Mouse (Mus musculus) heart, postnatal 36 days (tissue): ENCODE measurements around the gene Defb39. TPM values are rescaled to one million over a fixed set of nuclear protein-coding genes. Genes with fewer than 3 reads are reported as not detected.

ENCODE experiments used
- DNase-seq, 2 experiments: peaks; one replicate each; pipeline ENCODE4 v3.0.0; 2021 to 2022
- intact Hi-C: fragments of 180-260 bp; cut with DNase I; formaldehyde crosslinking; loops from one replicate; pipeline ENCODE4 v1.15.1; 2025
- total RNA-seq, 2 experiments: library from RNA; stranded (reverse); gene quantifications; 2 replicates each; pipeline ENCODE4 v1.2.3; 2021

The Defb39 gene
- not detected for total RNA-seq

DNA sequence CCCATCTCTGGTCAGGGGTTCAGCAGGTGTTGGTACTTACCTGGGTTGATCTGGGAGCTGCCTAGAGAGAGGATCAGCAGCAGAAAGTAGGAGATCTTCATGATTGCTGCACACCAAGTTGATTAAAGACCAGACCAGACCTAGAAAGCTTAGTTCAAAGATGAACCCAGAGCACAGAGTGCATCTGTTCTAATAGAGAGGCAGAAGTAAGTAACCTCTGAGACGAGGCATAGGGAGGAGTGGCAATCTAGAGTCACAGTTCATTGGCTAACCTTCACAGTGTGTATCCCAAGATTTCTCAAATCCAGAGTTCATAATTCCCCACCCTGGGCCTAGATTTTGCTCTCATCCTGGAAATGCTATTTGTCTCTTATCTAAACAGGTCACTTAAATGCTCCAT is at the start of gene Defb39:
Gene Defb39, minus strand, starts transcription at position 101 of the 400 bp plus-strand sequence.
- intact Hi-C loops, result no loop called here

DNA sequence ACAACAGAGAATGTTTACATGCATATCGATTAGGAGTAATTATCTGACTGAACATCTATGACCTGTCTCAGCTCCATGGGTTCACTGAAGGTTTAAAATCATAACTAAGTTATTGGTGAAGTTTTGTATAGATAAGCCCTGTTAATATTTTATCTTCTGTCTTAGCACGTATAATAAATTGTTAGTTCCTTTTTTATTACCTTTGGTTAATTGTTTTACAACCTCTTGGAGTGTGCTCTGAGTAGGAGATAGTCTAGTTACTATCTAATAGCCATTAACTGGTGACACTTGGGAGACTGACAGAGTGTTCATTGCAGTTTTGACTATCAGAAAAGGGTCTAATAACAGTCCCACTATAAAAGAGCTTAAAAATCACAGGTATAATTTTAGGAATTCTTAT is 1.4 kb upstream of the Defb39 start:
- intact Hi-C loops, result no loop called here
- no peak for DNase-seq

More for the DNA sequence above, at the start of gene Defb39:
- no peak for DNase-seq

DNA sequence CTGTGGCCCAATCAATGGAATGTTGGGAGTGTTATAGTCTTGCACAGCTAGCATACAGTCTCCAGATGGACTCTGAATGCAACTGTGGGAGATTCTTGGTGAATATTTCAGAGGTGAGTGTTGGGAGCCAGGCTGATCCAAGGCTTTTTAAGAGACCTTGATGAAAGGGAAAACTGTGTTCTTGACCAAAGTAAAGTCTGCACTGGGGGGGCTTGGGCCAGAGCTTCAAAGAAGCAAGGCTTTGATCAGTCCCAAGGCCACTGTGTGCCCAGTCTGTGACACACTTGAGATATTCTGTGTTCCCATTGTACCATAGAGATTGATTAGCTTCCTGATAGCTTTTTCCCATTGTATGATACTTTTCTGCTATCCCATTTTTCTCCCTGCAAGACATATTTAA is 1.7 kb downstream of the Defb39 start:
- DNase-seq, result no peak
- intact Hi-C loops, result no loop called here

- intact Hi-C loops, result no loop called here
- DNase-seq, result no peak
Measured at GRCm38 (mm10) chr8:19045242-19045641, 19.4 kb downstream of the Defb39 start.

DNA sequence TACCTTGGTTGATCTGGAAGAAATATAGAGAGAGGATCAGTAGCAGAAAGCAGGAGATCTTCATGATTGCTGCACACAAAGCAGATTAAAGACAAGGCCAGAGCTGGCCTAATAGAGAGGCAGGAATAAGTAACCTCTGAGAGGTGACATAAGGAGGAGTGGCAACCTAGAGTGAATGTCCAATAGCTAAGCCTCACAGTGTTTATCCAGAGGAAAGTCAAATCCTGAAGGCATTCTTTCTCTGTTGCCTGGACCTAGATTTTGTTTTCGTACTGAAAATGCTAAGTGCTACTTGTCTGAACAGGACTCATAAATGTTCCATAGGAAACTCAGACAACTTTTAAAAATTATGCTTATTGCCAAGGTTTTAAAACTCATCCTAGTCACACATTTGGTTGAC is 38.1 kb downstream of the Defb39 start, which contains the start of gene Defb38:
Gene Defb38, minus strand, starts transcription at position 101 of the 400 bp plus-strand sequence.
- intact Hi-C loops, result no loop called here

More for the DNA sequence above, 38.1 kb downstream of the Defb39 start, which contains the start of gene Defb38:
- DNase-seq, result no peak

Other genes starting within 250 kb of the Defb39 start
- gene Defb40, start 86.6 kb downstream of the Defb39 start, total RNA-seq, result not detected
- not detected for gene Defb37, start 73.8 kb downstream of the Defb39 start, total RNA-seq
- not detected for gene Defb38, start 38.2 kb downstream of the Defb39 start, total RNA-seq
- gene Defb12, start 50.0 kb upstream of the Defb39 start, total RNA-seq, result not detected
- gene Defb34, start 58.9 kb upstream of the Defb39 start, total RNA-seq, result not detected
- not detected for gene Gm45826, start 76.0 kb upstream of the Defb39 start, total RNA-seq
- not detected for gene Defb14, start 129.5 kb upstream of the Defb39 start, total RNA-seq
- not detected for gene Defb4, start 133.9 kb upstream of the Defb39 start, total RNA-seq
- not detected for gene Defb6, start 160.7 kb upstream of the Defb39 start, total RNA-seq
- not detected for gene Defb46, start 175.1 kb upstream of the Defb39 start, total RNA-seq
- not detected for gene Defb5, start 182.8 kb upstream of the Defb39 start, total RNA-seq
- gene Defb3, start 228.6 kb upstream of the Defb39 start, total RNA-seq, result not detected